Mouse (Mus musculus): Measurements from ENCODE around the gene Prnd. TPM values are rescaled to one million over a fixed set of nuclear protein-coding genes. Genes with fewer than 3 reads are reported as not detected.

Gene Prnd
- polyA plus RNA-seq, 1 experiment = 13.5 TPM

DNA sequence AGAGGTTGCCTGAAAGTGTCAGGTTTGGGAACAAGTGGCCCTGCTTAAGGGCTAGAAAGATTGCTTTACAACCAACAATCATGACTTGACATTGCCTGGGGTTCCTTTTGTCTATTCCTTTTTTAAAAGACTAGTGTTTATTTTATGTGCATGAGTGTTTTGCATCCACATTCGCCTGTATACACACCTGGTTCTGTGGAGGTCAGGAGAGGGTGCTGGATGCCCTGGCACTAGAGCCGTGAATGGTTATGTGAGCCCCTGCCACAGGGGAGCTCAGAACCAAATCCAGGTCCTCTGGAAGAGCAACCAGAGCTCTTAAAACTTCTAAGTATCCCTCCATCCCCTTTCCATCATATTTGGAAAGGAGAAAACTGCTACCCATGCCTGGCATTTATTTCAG, 39.8 kb upstream of the Prnd start:
- no peak for TF ChIP-seq POLR2A (IDR thresholded peaks at IDR 0.05; ENCODE audit: borderline replicate concordance, extremely low read depth, insufficient read depth, insufficient read length, poor library complexity, severe bottlenecking)
- TF ChIP-seq CTCF (IDR thresholded peaks at IDR 0.05; ENCODE audit: borderline replicate concordance, extremely low read depth, insufficient read depth, insufficient read length) = no peak

DNA sequence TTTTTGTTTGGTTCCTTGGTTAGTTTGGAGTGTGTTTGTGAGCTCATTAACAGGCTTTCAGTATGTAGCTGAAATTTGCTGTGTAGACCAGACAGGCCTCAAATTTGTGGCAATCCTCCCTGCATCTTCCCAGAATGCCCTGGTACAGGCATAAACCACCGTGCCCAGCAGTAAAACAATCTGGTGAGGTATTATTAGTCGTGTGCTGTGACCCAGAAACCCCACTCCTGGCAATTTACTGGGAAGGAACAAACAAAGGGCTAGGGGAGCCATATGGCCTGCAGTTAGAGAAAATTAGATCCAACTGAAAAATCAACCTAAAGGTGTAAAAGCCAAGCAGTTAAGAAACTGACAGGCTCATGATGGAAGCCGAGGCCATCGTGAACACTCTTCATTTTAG, 39.3 kb upstream of the Prnd start:
- TF ChIP-seq POLR2A (IDR thresholded peaks at IDR 0.05; ENCODE audit: borderline replicate concordance, extremely low read depth, insufficient read depth, insufficient read length, poor library complexity, severe bottlenecking) (no peak), CTCF (IDR thresholded peaks at IDR 0.05; ENCODE audit: borderline replicate concordance, extremely low read depth, insufficient read depth, insufficient read length) (no peak)
- DNase-seq (ENCODE audit: low read depth) = peak; percentile 72

More for the DNA sequence above, 39.8 kb upstream of the Prnd start:
- DNase-seq (ENCODE audit: low read depth) = no peak

DNA sequence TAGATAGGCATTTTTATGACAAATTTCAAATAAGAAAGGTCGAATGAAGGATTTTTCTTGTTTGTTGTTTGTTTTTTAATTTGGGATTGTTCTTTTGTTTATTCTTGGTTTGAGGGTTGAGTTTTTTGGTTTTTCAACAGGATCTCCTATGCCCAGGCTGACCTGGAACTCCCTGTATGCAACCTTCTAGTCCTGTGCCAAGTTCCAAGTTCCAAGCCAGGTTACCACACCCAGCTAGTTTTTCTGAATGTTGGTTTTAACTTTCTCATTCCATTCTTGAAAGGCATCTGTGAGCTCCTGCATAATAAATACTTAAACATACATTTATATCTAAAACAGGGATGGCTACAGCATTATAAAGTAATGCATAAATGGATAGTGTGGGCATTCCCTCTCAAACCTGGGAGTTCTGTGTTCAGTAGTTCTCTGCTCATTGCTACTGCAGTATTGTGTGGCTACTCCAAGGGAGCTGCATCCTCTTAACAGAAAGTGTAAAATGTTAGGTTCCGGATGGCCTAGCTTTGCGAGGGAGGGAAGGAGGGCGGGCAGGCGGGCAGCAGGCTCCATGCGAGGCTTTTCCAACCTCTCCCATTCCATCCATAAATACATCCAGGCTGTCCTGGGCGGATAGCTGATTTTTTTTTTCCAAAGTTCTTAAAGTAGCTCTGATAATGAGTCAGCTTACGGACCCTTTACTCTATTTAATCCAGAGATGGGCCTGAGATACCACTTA, 38.0 kb upstream of the Prnd start:
- TF ChIP-seq POLR2A (IDR thresholded peaks at IDR 0.05; ENCODE audit: borderline replicate concordance, extremely low read depth, insufficient read depth, insufficient read length, poor library complexity, severe bottlenecking) = no peak
- TF ChIP-seq CTCF (IDR thresholded peaks at IDR 0.05; ENCODE audit: borderline replicate concordance, extremely low read depth, insufficient read depth, insufficient read length) = no peak
- no peak for DNase-seq (ENCODE audit: low read depth)

DNA sequence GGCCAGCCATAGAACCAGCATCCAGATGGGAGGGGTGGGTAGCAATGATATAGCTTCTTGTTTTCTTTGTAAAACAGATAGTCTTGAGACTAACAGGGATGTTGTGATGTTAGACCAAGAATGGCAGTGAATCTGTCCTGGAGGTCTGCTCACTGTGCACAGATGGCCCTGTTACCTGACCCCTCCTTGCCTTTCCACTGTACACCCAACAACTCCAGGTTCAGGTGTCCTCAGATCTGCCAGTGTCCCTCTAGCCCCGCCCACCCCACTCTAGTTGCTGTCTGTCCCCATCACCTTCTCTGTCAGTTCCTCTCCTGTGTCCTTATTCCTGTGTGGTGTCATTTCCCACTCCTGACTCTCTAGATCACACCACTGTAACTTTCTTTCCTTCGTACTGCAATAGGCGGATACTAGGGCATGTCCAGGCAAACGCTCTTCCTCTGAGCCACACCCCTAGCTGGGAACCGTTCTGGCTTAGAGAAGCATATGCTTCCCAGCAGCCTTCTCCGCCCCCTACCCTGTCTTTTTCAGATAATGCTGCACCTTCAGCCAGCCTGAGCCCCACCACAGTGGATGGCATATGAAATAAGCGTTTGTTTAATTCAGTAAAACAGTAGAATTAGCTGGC, 18.3 kb upstream of the Prnd start:
- DNase-seq (ENCODE audit: low read depth) = no peak
- TF ChIP-seq POLR2A (IDR thresholded peaks at IDR 0.05; ENCODE audit: borderline replicate concordance, extremely low read depth, insufficient read depth, insufficient read length, poor library complexity, severe bottlenecking) (no peak), CTCF (IDR thresholded peaks at IDR 0.05; ENCODE audit: borderline replicate concordance, extremely low read depth, insufficient read depth, insufficient read length) (no peak)

DNA sequence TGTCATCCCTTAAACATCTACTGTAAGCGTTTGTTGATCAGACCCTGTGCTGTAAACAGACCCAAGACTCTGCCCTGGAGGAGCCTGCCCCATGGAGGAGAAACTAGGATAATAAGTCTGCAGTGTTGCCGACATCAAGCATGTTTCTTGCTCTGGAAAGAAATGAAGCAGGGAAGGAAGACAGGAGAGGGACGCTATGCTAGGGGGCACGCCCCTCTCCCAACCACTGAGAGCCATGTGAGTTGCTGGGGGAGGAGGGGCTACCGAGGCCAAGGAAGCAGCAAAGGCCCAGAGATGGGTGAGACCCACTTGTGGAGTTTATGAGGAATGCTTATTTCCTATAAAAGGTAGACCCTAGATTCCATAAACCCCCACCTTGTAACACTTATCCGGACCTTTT, 17.6 kb upstream of the Prnd start:
- TF ChIP-seq CTCF (IDR thresholded peaks at IDR 0.05; ENCODE audit: borderline replicate concordance, extremely low read depth, insufficient read depth, insufficient read length) (no peak), POLR2A (IDR thresholded peaks at IDR 0.05; ENCODE audit: borderline replicate concordance, extremely low read depth, insufficient read depth, insufficient read length, poor library complexity, severe bottlenecking) (no peak)
- no peak for DNase-seq (ENCODE audit: low read depth)

DNA sequence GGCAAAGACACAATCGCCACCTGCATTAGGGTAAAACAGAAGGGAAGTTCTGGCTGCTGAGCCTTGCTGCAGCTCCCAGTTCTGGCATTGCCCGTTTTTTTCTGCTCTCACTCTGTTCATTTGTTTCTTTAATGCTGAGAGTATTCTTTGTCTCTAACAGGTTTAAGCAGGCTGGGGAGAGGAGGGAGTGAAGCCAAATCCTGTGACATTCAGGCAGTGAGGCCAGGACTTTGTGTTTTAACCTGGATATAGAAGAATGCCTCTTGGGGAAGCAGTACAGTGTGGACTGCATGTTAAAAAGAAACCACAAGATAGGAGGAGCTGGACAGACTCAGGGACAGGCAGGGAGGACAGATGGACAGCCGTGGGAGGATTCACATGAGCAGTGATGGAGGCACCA, 17.1 kb upstream of the Prnd start:
- TF ChIP-seq POLR2A (IDR thresholded peaks at IDR 0.05; ENCODE audit: borderline replicate concordance, extremely low read depth, insufficient read depth, insufficient read length, poor library complexity, severe bottlenecking) (no peak), CTCF (IDR thresholded peaks at IDR 0.05; ENCODE audit: borderline replicate concordance, extremely low read depth, insufficient read depth, insufficient read length) (no peak)
- peak; percentile 66 for DNase-seq (ENCODE audit: low read depth)

DNA sequence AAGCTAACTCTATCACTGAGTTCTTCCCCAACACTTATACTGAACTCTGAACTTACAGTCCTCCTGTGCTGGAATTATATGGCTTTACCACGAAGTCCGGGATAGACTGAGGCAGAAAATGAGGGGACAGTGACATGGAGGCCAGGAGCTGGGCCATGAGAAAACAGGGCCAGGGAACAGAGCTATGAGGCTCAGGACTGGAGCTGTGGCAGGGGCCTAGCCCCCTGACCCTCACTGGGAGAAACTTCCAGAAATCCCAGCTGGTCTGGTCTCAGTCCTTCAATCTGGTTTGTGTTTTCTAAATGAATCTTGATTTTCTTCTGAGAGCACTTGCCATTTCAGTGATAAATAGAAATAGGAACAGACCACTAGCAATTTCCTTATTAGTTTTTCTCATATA, 16.4 kb upstream of the Prnd start:
- DNase-seq (ENCODE audit: low read depth) = no peak
- TF ChIP-seq CTCF (IDR thresholded peaks at IDR 0.05; ENCODE audit: borderline replicate concordance, extremely low read depth, insufficient read depth, insufficient read length) (no peak), POLR2A (IDR thresholded peaks at IDR 0.05; ENCODE audit: borderline replicate concordance, extremely low read depth, insufficient read depth, insufficient read length, poor library complexity, severe bottlenecking) (no peak)

DNA sequence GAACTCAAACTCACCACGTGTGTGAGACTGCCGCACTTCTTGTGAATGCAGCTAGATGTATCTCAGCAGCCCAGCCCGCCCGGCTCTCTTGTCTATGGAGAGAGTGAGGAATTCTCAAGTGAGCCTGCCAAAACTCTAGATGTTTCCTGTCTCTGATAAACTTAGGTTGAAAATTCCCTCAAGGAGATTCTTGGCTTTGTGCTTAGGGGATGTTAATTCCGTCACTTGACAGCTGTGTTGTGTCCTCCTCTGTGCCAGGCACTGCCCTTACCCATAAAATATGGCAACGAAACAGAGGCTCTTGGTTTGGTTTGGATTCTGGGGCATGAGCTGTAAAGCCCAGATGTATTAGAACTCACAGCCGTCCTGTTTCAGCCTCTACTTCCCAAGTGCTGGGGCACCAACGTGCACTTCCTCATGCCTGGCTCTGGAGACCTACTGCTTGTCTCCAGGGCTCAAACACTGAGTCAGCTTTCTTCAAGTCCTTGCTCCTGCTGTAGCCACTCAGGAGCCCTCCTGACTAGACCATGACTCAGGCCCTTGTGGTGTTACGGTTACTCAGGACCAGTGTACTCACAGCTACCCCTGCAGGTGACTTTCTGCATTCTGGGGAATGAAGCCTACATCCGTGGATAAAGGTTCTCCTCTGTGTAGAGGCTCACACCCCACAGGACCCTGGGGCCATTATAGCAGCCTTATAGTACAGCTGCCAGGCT, 15.1 kb upstream of the Prnd start:
- DNase-seq (ENCODE audit: low read depth) = peak; percentile 30
- TF ChIP-seq CTCF (IDR thresholded peaks at IDR 0.05; ENCODE audit: borderline replicate concordance, extremely low read depth, insufficient read depth, insufficient read length) = no peak
- no peak for TF ChIP-seq POLR2A (IDR thresholded peaks at IDR 0.05; ENCODE audit: borderline replicate concordance, extremely low read depth, insufficient read depth, insufficient read length, poor library complexity, severe bottlenecking)

DNA sequence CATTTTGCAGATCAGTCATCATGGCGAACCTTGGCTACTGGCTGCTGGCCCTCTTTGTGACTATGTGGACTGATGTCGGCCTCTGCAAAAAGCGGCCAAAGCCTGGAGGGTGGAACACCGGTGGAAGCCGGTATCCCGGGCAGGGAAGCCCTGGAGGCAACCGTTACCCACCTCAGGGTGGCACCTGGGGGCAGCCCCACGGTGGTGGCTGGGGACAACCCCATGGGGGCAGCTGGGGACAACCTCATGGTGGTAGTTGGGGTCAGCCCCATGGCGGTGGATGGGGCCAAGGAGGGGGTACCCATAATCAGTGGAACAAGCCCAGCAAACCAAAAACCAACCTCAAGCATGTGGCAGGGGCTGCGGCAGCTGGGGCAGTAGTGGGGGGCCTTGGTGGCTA, 14.3 kb upstream of the Prnd start:
- no peak for DNase-seq (ENCODE audit: low read depth)
- TF ChIP-seq CTCF (IDR thresholded peaks at IDR 0.05; ENCODE audit: borderline replicate concordance, extremely low read depth, insufficient read depth, insufficient read length) (no peak), POLR2A (IDR thresholded peaks at IDR 0.05; ENCODE audit: borderline replicate concordance, extremely low read depth, insufficient read depth, insufficient read length, poor library complexity, severe bottlenecking) (no peak)

DNA sequence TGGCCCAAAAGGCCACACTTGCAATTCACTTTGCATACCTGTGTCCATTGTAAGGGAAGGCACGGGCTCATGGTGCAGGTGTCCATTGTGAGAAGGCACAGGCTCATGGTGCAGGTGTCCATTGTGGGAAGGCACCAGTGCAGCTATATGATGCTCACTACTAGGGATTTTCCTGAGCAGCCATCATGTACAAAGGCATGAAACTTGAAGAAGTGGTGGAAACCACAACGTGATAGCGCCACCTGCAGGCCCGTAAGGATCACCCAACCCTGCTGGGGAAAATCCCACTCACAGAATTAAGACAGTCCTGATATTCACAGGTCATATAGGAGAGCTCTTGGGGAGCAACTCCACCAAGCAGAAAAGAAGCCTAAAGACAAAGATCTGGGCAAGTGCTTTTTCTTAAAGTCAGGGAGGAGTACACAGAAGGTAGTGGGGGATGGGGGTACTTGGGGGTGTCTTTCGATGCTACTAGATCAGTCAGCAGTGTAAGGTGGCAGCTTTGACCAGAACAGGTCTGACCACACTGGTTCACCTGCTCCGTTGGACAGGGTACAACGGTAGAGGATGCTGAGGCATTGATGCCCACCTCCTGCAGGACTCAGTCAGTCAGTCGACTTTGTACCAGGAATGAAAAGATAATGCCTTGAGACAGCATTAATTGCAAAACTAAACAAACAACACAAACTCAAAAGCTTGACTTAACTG, 11.1 kb upstream of the Prnd start:
- TF ChIP-seq POLR2A (IDR thresholded peaks at IDR 0.05; ENCODE audit: borderline replicate concordance, extremely low read depth, insufficient read depth, insufficient read length, poor library complexity, severe bottlenecking) = no peak
- peak; percentile 76 for TF ChIP-seq CTCF (IDR thresholded peaks at IDR 0.05; ENCODE audit: borderline replicate concordance, extremely low read depth, insufficient read depth, insufficient read length)
- DNase-seq (ENCODE audit: low read depth) = peak; percentile 85

DNA sequence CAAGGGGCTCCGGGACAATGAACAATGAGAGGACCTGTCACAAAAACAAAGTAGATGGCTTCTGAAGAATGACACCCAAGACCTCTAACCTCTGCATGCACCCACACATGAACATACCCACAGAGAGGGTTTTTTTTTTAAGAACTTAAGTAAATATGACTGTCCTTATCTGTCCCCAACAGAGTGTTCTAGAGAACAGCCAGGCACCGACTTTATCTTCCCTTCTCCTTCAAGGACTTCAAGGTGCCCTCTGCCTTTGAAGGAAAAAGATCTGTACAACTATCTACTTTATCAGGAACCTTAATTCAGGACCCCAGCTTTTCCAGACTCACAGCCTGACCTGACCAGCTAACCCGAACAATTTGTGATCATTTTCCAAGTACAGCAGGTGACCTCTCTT, 10.2 kb upstream of the Prnd start:
- no peak for DNase-seq (ENCODE audit: low read depth)
- TF ChIP-seq CTCF (IDR thresholded peaks at IDR 0.05; ENCODE audit: borderline replicate concordance, extremely low read depth, insufficient read depth, insufficient read length) (no peak), POLR2A (IDR thresholded peaks at IDR 0.05; ENCODE audit: borderline replicate concordance, extremely low read depth, insufficient read depth, insufficient read length, poor library complexity, severe bottlenecking) (no peak)
